Mouse (Mus musculus) naive thymus-derived CD4-positive, alpha-beta T cell, adult 2 months (primary cell): ENCODE measurements around the gene Cenpv.

ENCODE experiments used
- DNase-seq: peaks from one replicate; pipeline ENCODE4 v3.0.0-alpha.2; 2011; ENCODE audit warnings: low read depth

Gene Cenpv

DNA sequence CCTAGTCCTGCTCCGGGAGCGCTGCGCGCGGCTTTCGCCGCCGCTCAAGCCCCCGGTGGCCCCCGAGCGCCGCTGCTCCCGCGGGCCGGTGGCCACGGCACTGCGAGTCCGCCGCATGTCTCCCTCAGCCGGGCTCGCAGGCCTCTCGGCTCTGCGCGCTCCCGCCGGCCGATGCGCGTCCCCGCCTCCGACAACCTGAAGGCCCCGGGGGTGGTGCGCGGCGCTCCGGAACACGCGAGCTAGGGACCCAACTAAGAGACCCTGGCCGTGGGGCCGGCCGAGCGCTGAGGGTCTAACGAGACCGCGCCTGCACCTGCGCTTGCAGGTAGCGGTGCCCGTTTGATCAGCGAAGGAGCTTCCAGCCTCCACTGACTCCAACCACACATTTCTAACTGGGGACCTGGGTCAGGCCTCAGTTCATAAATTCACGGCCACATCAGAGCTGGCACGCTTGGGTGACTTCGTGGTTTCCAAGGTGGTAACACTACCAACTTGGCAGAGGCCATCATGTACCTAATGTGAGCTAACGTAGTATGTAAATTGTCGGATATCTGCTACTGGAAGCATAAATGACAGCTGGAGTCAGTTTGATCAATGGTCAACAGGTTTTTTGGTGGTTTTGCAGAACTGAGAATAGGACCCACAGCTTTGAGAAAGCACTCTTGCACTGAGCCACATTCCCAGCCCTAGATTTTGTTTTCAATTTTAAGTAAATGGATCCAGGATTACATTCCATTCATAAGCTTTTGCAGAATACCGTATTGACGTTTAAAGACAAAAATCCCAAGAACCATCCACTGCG, at the start of gene Cenpv:
Gene Cenpv (minus strand): TSS at position 173 of the 802 bp plus-strand sequence.
- peak; percentile 74 for DNase-seq

- no peak for DNase-seq
These were observed 48.0 kb upstream of the Cenpv start for GRCm38 (mm10) chr11:62587034-62587433.

GRCm38 (mm10) chr11:62584671-62585206, 45.7 kb upstream of the Cenpv start:
- DNase-seq = no peak

DNA sequence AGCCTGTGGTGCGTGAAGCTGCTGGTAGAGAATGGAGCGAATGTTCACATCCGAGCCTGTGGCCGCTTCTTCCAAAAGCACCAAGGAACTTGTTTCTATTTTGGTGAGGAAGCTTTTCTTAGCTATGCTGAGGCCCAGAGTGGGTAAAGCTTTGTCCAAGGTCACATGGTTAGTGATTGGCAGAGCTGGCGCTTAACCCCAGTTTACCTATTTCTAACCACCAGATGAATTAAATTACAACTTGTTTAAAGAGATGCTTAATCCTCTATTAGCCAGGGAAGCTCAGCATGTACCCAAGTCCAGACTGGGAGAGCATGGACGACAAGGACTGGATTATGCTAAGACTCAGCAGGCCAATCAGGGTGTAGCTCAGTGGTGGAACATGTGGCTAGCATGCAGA, 44.0 kb upstream of the Cenpv start:
- DNase-seq = no peak

DNA sequence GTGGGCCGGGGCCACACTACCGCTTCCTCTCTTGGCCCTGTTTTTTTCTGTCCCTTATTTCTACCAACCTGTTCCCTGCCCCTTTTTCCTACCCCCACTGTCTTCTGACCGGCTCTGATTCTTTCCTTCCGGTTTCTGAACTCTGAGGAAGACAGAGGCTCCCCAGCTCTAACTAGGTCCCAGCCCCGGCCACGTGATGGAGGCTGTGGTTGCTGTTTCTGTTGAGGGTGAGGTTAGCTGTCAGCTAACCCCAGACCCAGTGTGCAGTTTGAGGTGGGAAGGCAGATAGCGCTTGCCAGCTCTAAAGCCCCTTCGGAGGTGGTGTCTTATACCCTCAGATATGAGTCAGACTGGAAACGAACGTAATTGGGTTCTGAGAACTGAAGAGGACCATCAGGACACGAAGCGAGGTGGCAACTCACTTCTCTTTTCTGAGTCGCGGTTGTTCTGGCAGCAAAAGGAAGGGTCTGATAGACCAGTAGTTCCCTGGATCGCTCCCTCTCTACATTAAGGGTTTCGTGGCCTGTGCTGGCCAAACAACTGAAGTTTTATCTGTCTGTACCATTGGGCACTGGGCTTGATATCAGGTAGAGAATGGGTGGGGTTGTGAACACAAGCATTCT, 37.6 kb upstream of the Cenpv start:
- peak; percentile 77 for DNase-seq

GRCm38 (mm10) chr11:62575659-62576438, 36.8 kb upstream of the Cenpv start:
- DNase-seq = peak; percentile 63

DNA sequence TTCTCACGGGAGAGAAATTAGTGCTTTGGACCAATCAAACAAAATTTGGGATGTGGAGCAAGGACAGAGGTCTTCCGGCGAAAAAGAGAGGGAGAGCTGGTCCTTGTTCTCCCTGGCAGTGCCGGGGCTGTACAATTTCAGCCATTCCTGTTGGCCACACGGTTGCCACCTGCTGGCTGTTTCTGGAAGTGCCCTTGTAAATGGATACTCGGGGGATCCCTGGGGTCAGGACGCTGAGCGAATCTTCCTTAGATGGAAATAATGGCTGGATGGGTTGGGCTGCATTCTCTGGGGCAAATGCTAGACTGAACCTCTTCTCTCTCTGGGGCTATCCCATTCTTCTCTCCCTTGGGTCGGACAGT, 36.2 kb upstream of the Cenpv start:
- DNase-seq = peak; percentile 90

GRCm38 (mm10) chr11:62574703-62575085, 35.6 kb upstream of the Cenpv start:
- DNase-seq = no peak

- peak; percentile 80 for DNase-seq
These were observed 35.1 kb upstream of the Cenpv start, which contains the start of gene Trpv2 for GRCm38 (mm10) chr11:62573959-62574702. Gene Trpv2, plus strand, starts transcription at chr11:62574486.

DNA sequence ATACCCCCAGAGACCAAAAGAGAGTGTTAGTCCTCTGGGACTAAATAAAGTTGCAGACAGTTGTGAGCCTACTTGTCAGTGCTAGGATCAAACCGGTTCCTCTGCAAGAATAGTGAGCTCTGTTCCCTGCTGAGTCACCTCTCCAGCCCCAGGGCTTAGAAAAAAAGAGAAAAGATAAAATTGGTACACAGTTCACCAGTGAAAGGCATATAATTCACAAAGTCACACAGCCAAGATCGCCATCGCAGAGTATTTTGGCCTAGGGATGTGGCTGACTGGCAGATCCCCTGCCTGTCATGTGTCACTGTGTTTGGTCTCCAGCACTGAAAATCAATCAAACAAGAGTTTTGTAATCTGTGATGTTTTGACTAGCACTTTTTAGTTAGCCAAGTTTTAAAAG, 29.2 kb upstream of the Cenpv start:
- no peak for DNase-seq

DNA sequence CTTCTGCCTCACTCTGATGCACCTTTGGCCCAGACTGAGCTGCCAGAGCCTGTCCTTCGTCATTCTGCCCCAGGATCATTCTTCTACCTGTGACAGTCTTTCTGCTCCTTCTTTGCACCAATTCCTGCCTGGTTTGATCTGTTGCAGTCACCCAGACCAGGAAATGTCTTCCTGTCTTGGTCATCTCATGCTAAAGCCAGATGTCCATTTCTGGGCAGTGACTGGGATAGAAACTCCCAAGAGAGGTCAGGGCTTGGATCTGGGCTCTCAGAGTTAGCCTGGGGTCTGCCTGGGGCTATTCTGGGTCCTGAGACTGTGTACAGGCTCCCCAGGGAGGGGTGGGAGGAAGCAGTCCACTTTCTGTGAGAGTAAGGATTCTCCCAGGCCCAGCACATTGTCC, 27.1 kb upstream of the Cenpv start:
- DNase-seq = no peak

GRCm38 (mm10) chr11:62565747-62566146, 26.7 kb upstream of the Cenpv start:
- DNase-seq = no peak

- DNase-seq = no peak
These were observed 24.5 kb upstream of the Cenpv start for GRCm38 (mm10) chr11:62563590-62563989.

DNA sequence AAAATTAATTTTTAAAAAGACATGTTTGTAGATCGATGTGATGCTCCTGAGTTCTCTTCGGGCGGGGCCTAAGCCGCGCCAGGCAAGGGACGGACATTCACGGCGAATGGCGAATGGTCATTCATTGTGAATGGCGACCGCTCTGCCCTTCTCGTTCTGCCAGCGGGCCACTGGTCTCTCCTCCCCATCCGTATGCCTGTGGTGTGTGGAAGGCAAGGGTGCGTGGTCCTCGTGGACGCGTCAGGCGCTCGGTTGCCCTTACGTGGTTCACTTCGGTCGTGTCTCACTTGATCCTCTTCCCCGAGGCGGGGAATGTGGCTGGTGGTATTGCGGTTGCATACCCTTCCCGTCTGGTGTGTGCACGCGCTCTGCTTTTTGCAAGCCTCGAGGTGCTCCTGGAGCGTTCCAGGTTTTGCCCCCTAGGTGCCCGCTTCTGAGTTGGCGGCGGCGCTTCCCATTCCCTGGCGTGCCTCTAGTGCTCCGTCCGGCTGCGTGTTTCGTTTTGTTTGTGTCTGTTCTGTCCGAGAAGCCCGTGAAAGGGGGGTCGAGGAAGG, 21.5 kb upstream of the Cenpv start:
- peak; percentile 30 for DNase-seq

GRCm38 (mm10) chr11:62558961-62559646, 20.0 kb upstream of the Cenpv start:
- DNase-seq = no peak

DNA sequence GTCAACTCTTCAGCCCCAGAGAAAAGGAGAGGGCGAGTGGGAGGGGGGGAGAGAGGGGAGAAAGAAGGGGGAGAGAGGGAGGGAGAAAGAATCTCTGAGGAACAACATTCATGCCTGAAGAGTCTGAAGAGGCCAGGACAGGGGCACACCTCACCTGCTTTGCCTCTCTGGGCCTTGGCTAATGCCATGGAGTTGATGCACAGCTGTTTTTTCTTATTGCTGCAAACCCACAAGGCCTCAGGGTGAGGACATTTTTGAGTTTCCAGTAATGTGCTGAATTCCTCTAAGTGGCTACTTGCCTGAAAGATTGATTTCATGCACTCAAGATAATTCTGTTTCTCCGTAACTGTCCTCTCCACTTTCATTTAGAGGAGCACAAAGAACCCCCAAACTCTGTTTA, 19.1 kb upstream of the Cenpv start:
- no peak for DNase-seq

DNA sequence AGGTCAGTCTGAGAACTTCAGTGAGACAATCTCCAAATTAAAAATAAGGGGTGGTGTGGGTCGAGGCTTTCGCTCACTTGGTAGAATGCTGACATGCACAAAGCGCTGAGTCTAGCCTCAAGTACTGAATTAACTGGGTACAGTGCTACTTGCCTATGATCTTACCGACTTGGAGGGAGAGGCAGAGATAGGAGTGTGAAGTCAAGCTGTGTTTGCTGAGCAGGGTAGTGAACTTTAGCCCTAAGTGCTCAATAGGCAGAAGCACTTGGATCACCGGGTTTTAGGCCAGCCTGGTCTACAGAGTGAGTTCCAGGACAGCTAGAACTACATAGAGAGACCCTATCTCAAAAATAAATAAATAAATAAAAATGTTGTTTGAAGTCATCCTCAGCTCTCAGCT, 18.1 kb upstream of the Cenpv start:
- no peak for DNase-seq

DNA sequence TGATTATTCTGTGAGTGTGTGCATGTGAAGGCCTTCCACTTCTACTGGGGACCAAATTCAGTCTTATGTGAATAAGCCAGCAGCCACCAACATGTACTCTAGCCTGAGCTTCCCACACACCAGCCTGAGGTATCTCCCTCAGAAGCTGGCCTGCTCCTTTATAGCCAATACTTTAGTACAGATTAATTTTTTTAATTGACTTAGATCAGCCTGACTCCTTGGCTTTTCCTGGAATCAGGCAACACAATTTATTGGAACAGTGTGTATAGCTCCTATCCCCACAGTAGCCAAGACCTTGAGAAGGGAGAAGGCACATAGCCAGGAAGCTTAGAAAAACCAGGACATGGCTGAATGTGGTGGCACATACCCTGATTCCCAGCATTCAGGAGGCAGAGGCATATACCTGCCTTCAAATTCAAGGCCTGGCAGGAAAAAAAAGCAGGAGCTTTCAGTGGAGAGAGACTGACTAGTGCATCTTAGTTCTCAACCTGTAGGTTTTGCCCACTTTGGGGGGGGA, 16.9 kb upstream of the Cenpv start:
- DNase-seq = no peak

- DNase-seq = no peak
These were observed 16.0 kb upstream of the Cenpv start for GRCm38 (mm10) chr11:62554934-62555517.

- DNase-seq = peak; percentile 48
These were observed 15.2 kb upstream of the Cenpv start for GRCm38 (mm10) chr11:62554163-62554855.
